Mouse (Mus musculus) stomach, postnatal 0 days (tissue): ENCODE measurements around the gene Dazl. TPM values are rescaled to one million over a fixed set of nuclear protein-coding genes. Genes with fewer than 3 reads are reported as not detected.

Source experiments
- ATAC-seq: fragments of 200-750 bp; cut with Nextera tagmentation; 2 replicates; pipeline ENCODE4 v1.8.0; 2017; ENCODE audit not compliant: low FRiP score, low TSS enrichment
- DNase-seq: peaks from one replicate; pipeline ENCODE4 v3.0.0-alpha.2; 2016; ENCODE audit warnings: low spot score
- H3K27ac ChIP-seq: fragments of 300-500 bp; sonication (generic); replicated peaks from 2 replicates; pipeline ENCODE4 v1.5.1; 2014; ENCODE audit warnings: mild to moderate bottlenecking, control low read depth
- H3K27me3 ChIP-seq: fragments of 300-500 bp; sonication (generic); 2 replicates; pipeline ENCODE4 v1.6.1; 2014; ENCODE audit warnings: low read length; ENCODE audit not compliant: control insufficient read depth, insufficient read depth
- H3K36me3 ChIP-seq: fragments of 300-500 bp; sonication (generic); 2 replicates; pipeline ENCODE4 v1.6.1; 2014; ENCODE audit warnings: low read length, mixed read lengths; ENCODE audit not compliant: control insufficient read depth, insufficient read depth
- H3K4me1 ChIP-seq: fragments of 300-500 bp; sonication (generic); replicated peaks from 2 replicates; pipeline ENCODE4 v1.6.1; 2014; ENCODE audit warnings: antibody characterized with exemption; ENCODE audit not compliant: control insufficient read depth, insufficient read depth
- H3K4me2 ChIP-seq: fragments of 300-500 bp; sonication (generic); replicated peaks from 2 replicates; pipeline ENCODE4 v1.6.1; 2014; ENCODE audit warnings: low read depth, mild to moderate bottlenecking, control low read depth, moderate library complexity
- H3K4me3 ChIP-seq: fragments of 300-500 bp; sonication (generic); 2 replicates; pipeline ENCODE4 v1.5.1; 2014; ENCODE audit warnings: low read depth, low read length, control low read depth
- H3K9ac ChIP-seq: fragments of 300-500 bp; sonication (generic); 2 replicates; pipeline ENCODE4 v1.6.1; 2014; ENCODE audit warnings: mild to moderate bottlenecking, low read length, control low read depth, mixed read lengths
- H3K9me3 ChIP-seq: fragments of 300-500 bp; sonication (generic); 2 replicates; pipeline ENCODE4 v1.6.1; 2016; ENCODE audit warnings: low read length; ENCODE audit not compliant: control insufficient read depth
- CTCF ChIP-seq: IDR thresholded peaks from 2 replicates; pipeline ENCODE4 v1.5.1; 2016; ENCODE audit warnings: antibody characterized with exemption, low read depth, mild to moderate bottlenecking, moderate library complexity
- EP300 ChIP-seq: optimal IDR thresholded peaks from 2 replicates; pipeline ENCODE3; 2016; ENCODE audit warnings: antibody characterized with exemption
- WGBS: fragments of 180-500 bp; shearing (Covaris S2); extraction: QIAGEN DNeasy Blood & Tissue Kit; methylation state at CpG from one replicate; pipeline ENCODE4 v1.1.7; 2014; 5-methylcytosine and 5-hydroxymethylcytosine counted together
- polyA plus RNA-seq: library from polyadenylated mRNA; unstranded; fragments of >200 nt; fragmentation: Nextera tagmentation; extraction: Ambion mirVana; gene quantifications from 2 replicates; pipeline ENCODE4 v1.2.1, GENCODE M21; 2015

The Dazl gene
- polyA plus RNA-seq, 1 experiment from 2014 or later = 0.13 TPM

GRCm38 (mm10) chr17:50260856-50261255, 32.6 kb downstream of the Dazl start:
- Histone ChIP-seq H3K9ac (no peak overlapping the region), H3K4me1 (no peaks in the 10 kb centered on the region), H3K4me2 (no peak overlapping the region), H3K27ac (no peak overlapping the region), H3K27me3 (no peaks in the 10 kb centered on the region), H3K9me3 (no peaks in the 10 kb centered on the region), H3K36me3 (no peaks in the 10 kb centered on the region), H3K4me3 (no peak overlapping the region)
- WGBS = 74% methylated on average over 6 of the region's 6 CpGs
- no peak for DNase-seq
- TF ChIP-seq EP300 (no peak), CTCF (no peak)
- ATAC-seq = no peak

DNA sequence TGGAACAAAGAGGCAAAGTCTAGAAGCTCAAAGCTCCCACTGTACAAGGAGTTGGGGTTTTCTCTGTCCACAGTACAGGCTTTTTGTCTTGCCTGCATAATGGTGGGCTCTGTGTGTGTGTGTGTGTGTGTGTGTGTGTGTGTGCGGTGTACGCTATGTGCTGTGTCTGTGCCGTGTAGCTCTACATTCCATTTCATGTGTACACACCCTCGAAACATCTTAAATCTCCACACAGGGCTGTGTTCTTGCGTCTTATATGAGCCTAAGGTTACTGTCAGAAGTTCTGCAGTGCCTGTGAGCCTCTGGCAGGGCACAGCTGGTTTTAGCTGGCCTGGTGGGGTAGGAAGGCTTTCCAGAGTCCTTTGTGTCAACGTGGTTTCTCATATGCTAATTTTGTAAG, 46.8 kb downstream of the Dazl start:
- Histone ChIP-seq H3K4me3 (no peak overlapping the region), H3K27ac (no peak overlapping the region), H3K9me3 (no peaks in the 10 kb centered on the region), H3K9ac (no peak overlapping the region), H3K4me1 (no peaks in the 10 kb centered on the region), H3K36me3 (no peaks in the 10 kb centered on the region), H3K4me2 (no peak overlapping the region), H3K27me3 (no peaks in the 10 kb centered on the region)
- ATAC-seq (no peak), DNase-seq (no peak)
- WGBS = 75% methylated on average over 6 of the region's 6 CpGs
- TF ChIP-seq CTCF = no peak
- no peak for TF ChIP-seq EP300

DNA sequence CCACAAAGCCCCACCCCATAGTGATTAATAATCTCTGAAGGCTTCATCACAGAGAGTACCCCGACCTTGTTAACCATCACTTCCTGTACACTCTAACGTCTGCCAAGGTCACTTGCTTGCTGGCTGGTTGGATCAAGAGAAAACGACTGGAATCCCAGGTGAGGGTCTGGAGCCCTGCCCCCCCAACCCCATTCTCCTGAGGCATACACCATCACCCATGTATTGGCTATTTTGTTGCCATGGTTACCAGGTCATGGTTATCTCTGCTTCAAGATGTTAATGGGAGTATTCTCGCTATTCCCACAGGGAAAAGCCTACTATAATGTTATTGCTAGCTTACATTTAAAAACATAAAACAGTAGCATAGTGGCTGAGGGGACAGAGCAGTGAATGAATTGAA, 48.8 kb downstream of the Dazl start:
- DNase-seq = peak; percentile 8
- Histone ChIP-seq H3K27ac (no peak overlapping the region), H3K27me3 (no peaks in the 10 kb centered on the region), H3K4me1 (no peaks in the 10 kb centered on the region), H3K9me3 (no peaks in the 10 kb centered on the region), H3K36me3 (no peaks in the 10 kb centered on the region), H3K4me3 (no peak overlapping the region), H3K4me2 (no peak overlapping the region), H3K9ac (no peak overlapping the region)
- no peak for ATAC-seq
- TF ChIP-seq CTCF (no peak), EP300 (no peak)
- 49% methylated on average over 4 of the region's 4 CpGs for WGBS

DNA sequence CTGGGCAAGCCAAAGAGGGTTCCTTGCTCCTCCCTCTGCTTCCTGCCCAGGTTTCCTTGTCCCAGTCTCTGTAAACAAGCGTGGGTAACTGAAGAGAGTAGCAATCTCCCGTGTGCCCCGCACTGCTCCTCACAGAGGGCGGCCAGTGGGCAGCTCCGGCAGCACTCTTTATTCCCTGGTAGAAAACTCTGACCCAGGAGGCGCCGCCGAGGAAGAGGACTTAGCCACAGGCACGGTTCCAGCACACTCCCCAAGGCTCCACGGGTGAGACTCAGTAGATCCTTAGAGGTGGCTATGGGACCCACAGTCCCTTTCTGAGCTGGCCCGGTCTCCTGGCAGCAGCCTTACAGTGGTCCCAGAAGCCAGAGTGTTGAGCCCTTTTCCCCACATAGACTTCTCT, 50.1 kb downstream of the Dazl start:
- no peaks in the 10 kb centered on the region for H3K36me3 ChIP-seq
- H3K27me3 ChIP-seq = no peaks in the 10 kb centered on the region
- no peak overlapping the region for H3K9ac ChIP-seq
- 78% methylated on average over 11 of the region's 11 CpGs for WGBS
- no peak overlapping the region for H3K27ac ChIP-seq
- no peaks in the 10 kb centered on the region for H3K4me1 ChIP-seq
- DNase-seq (peak; percentile 10), ATAC-seq (no peak)
- no peaks in the 10 kb centered on the region for H3K9me3 ChIP-seq
- H3K4me2 ChIP-seq = no peak overlapping the region
- no peak overlapping the region for H3K4me3 ChIP-seq
- TF ChIP-seq CTCF (no peak), EP300 (no peak)

- H3K4me1 ChIP-seq = no peaks in the 10 kb centered on the region
- no peak overlapping the region for H3K27ac ChIP-seq
- H3K27me3 ChIP-seq = no peaks in the 10 kb centered on the region
- WGBS = 54% methylated on average over 11 of the region's 11 CpGs
- no peaks in the 10 kb centered on the region for H3K9me3 ChIP-seq
- no peak overlapping the region for H3K4me3 ChIP-seq
- H3K9ac ChIP-seq = no peak overlapping the region
- no peak for TF ChIP-seq CTCF
- TF ChIP-seq EP300 = no peak
- no peak overlapping the region for H3K4me2 ChIP-seq
- no peaks in the 10 kb centered on the region for H3K36me3 ChIP-seq
- ATAC-seq = no peak
- no peak for DNase-seq
These were observed 55.4 kb downstream of the Dazl start for GRCm38 (mm10) chr17:50237818-50238610.

DNA sequence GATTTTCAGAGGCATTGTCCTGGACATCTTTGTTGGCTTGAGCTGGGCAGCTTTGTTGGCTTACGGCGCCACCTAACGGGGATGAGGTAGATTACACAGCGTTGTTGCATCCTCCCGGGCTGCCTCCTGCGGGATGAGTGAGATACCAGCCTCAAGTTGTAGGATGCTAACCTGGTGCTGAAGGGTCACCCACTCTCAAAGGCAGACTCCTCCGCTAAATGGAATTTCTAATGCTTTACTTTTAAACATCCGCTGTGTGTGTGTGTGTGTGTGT, 56.1 kb downstream of the Dazl start:
- Histone ChIP-seq H3K4me1 (no peaks in the 10 kb centered on the region), H3K27ac (no peak overlapping the region), H3K4me3 (no peak overlapping the region), H3K27me3 (no peaks in the 10 kb centered on the region), H3K4me2 (no peak overlapping the region), H3K36me3 (no peaks in the 10 kb centered on the region), H3K9ac (no peak overlapping the region), H3K9me3 (no peaks in the 10 kb centered on the region)
- 6% methylated on average over 8 of the region's 8 CpGs for WGBS
- ATAC-seq = 0 out of 2 replicates have a peak, but pooled peaks have one; percentile 64
- TF ChIP-seq EP300 (no peak), CTCF (peak; percentile 98)
- peak; percentile 77 for DNase-seq
